Mouse (Mus musculus) G1E (cell line): ENCODE measurements around the gene Pstpip1.

Experiments used
- CTCF ChIP-seq: IDR thresholded peaks from 2 replicates; pipeline ENCODE4 v1.5.1; 2012; ENCODE audit warnings: low read depth, low read length, inconsistent platforms, mixed read lengths
- GATA1 ChIP-seq: IDR thresholded peaks from 2 replicates; pipeline ENCODE4 v1.6.1; 2012; ENCODE audit warnings: borderline replicate concordance, low read length, inconsistent platforms, mixed read lengths
- GATA2 ChIP-seq: IDR thresholded peaks from 2 replicates; pipeline ENCODE4 v1.6.1; 2012; ENCODE audit warnings: low read depth, low read length, inconsistent platforms, borderline replicate concordance

DNA sequence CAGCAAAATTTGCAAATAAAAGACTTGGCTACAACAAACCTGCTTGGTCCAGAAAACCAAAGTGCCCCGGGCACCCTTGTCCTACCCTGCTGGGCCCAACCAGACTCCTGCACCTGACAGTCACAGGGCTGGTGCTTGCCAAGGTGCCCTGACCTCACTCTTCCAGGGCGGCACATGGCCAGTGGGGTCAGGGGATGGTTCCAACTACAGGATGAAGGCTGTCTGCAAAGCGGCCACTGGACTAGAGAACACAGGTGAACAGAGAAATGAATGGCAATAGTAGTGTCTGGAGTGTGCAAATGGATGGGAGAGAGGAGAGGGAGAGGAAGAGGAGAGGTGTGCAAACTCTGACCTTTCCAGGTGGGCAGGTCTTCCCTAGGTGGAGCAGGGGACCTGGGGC lies 40.2 kb downstream of the Pstpip1 start:
- TF ChIP-seq CTCF (no peak), GATA1 (no peak), GATA2 (no peak)
